In the genomic region with DNA sequence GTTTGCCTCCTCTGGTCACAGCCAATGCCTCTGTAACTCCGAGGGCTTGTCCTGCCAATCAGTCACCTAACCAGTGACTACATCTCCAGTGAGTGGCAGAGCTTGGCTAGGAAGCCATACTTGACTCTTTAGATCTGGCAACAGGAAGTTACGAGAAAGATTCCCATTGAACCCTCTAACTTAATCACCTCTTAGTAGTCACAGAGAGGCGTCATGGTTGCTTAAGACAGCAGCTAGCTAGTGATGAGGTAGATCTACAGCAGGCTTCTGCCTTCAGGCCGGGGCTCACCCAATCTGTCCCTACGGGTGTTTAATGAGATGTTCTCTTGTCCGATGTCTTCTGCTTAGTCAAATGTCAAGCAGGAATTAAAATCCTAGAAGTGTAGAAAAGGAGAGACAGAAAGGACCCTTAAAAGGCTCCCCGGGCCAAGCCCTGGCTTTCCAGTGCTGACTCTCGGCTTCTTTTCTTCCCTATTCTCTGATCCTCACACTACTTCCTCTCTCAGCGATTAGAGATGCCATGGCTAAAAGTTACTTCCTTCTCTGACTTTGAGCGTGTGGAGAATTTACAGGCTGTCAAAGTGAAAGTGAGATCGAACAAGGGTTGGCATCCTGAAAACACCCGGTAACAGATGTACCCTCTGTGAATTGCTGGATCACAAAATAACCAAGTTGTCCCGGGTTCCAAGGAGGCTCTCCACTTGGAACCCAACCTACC, we compare ENCODE assay signal across 8 mouse cellular contexts. TPM values are rescaled to one million over a fixed set of nuclear protein-coding genes. Genes with fewer than 3 reads are reported as not detected.
DNase-seq lines count a peak whose midpoint lies in the region; ATAC-seq and TF ChIP-seq lines count a peak whose summit lies in the region.

No protein-coding gene starts in this region.

- H3K4me1 ChIP-seq in kidney, embryonic 14.5 days (ENCODE audit: control insufficient read depth, insufficient read depth, low read length): peaks cover 4% of the 10 kb centered on the region; the same call in 1 of the 2 replicates
- H3K4me1 ChIP-seq in MEL (ENCODE audit: control insufficient read depth in 1 of 2, insufficient read depth in 2 of 2, low read length in 2 of 2): peaks cover 9 to 11% of the 10 kb centered on the region in 2 experiments
- H3K4me1 ChIP-seq in heart, postnatal 0 days (ENCODE audit: control insufficient read depth, insufficient read depth): peaks cover 5% of the 10 kb centered on the region

- TF ChIP-seq CTCF in MEL (IDR thresholded peaks at IDR 0.05 in 2 of 3, conservative IDR thresholded peaks at IDR 0.05 in 1 of 3; ENCODE audit: control insufficient read depth in 1 of 3, insufficient read depth in 1 of 3, low read depth in 2 of 3, low read length in 3 of 3, poor library complexity in 1 of 3, severe bottlenecking in 1 of 3): no peak
- TF ChIP-seq CTCF in heart, postnatal 0 days (IDR thresholded peaks at IDR 0.05; ENCODE audit: low read depth): no peak

- peaks cover 10% of the 10 kb centered on the region; the same call in 1 of the 2 replicates for H3K79me2 ChIP-seq in MEL (ENCODE audit: control insufficient read depth, insufficient read depth, low read length, poor library complexity)

- no peaks in the 10 kb centered on the region for H3K36me3 ChIP-seq in kidney, embryonic 14.5 days (ENCODE audit: control insufficient read depth, insufficient read depth, low read length)
- H3K36me3 ChIP-seq in MEL (ENCODE audit: control insufficient read depth in 1 of 2, insufficient read depth in 2 of 2, low read length in 2 of 2): peaks cover 0 to 12% of the 10 kb centered on the region in 2 experiments; a peak in 2 of 4 replicates
- no peaks in the 10 kb centered on the region for H3K36me3 ChIP-seq in heart, postnatal 0 days (replicated peaks; ENCODE audit: control insufficient read depth, insufficient read depth, low read length)

- TF ChIP-seq POLR2A in MEL (IDR thresholded peaks at IDR 0.05; ENCODE audit: control insufficient read depth in 1 of 2, insufficient read depth in 1 of 2, low read depth in 1 of 2, low read length in 2 of 2, poor library complexity in 1 of 2): peak in 1 of 2 experiments; percentile 44; a peak in 1 of 4 replicates

- no peak overlapping the region for H3K27ac ChIP-seq in kidney, embryonic 14.5 days (ENCODE audit: low read depth, low read length)
- H3K27ac ChIP-seq in MEL (ENCODE audit: control insufficient read depth, low read depth, low read length): peak overlapping the region; percentile 77
- no peak overlapping the region for H3K27ac ChIP-seq in heart, postnatal 0 days (ENCODE audit: low read depth)

- WGBS in kidney, embryonic 14.5 days: 73% methylated on average over 13 of the region's 13 CpGs
- 79% methylated on average over 13 of the region's 13 CpGs for WGBS in heart, postnatal 0 days

- TF ChIP-seq EP300 in MEL (IDR thresholded peaks at IDR 0.05; ENCODE audit: low read depth in 1 of 2, low read length in 2 of 2): peak in 1 of 2 experiments; percentile 45; a peak in 1 of 4 replicates
- TF ChIP-seq EP300 in heart, postnatal 0 days (IDR thresholded peaks at IDR 0.05; ENCODE audit: low read depth): no peak

- no peak overlapping the region; the same call in 1 of the 2 replicates for H3K4me3 ChIP-seq in kidney, embryonic 14.5 days (ENCODE audit: low read length)
- peak overlapping the region; percentile 62 to 80 for H3K4me3 ChIP-seq in MEL (ENCODE audit: control insufficient read depth in 1 of 2, insufficient read depth in 1 of 2, low read depth in 2 of 2, low read length in 2 of 2)
- H3K4me3 ChIP-seq in heart, postnatal 0 days (ENCODE audit: low read depth, low read length): peak overlapping the region; percentile 94; the same call in 1 of the 2 replicates

- no peak for ATAC-seq in kidney, embryonic 14.5 days (ENCODE audit: low FRiP score, low TSS enrichment)
- ATAC-seq in heart, postnatal 0 days (ENCODE audit: insufficient read depth, low read depth): no peak
- peak; percentile 56 for ATAC-seq in megakaryocyte progenitor cell, adult 5-6 weeks (replicated peaks; ENCODE audit: poor library complexity)

- peaks cover 14% of the 10 kb centered on the region; the same call in 1 of the 2 replicates for H3K27me3 ChIP-seq in kidney, embryonic 14.5 days (ENCODE audit: control insufficient read depth, insufficient read depth, low read length)
- no peaks in the 10 kb centered on the region for H3K27me3 ChIP-seq in MEL (ENCODE audit: control insufficient read depth in 1 of 2, insufficient read depth in 2 of 2, low read length in 2 of 2)
- 0 out of 2 replicates have a peak, but pooled peaks cover 9% of the 10 kb centered on the region for H3K27me3 ChIP-seq in heart, postnatal 0 days (ENCODE audit: control insufficient read depth, insufficient read depth, low read length)

- DNase-seq in kidney, adult 9 months: no peak
- peak; percentile 89 for DNase-seq in MEL (ENCODE audit: low read depth, low spot score)
- DNase-seq in heart, postnatal 0 days (ENCODE audit: low spot score): no peak
- DNase-seq in left cerebral cortex, adult 11 months (ENCODE audit: low spot score): no peak
- no peak for DNase-seq in layer of hippocampus, adult 18-20 months (ENCODE audit: low spot score in 2 of 2)
- DNase-seq in left cerebral cortex, adult 9 months (ENCODE audit: low spot score in 2 of 2): no peak

- no peak overlapping the region for H3K9ac ChIP-seq in kidney, embryonic 14.5 days (ENCODE audit: low read depth, low read length)
- peak overlapping the region; percentile 83 for H3K9ac ChIP-seq in MEL (ENCODE audit: control insufficient read depth, low read depth, low read length, poor library complexity, severe bottlenecking)
- H3K9ac ChIP-seq in heart, postnatal 0 days (replicated peaks; ENCODE audit: low read depth, low read length): no peak overlapping the region

- peak overlapping the region; percentile 100; the same call in 1 of the 2 replicates for H3K4me2 ChIP-seq in kidney, embryonic 14.5 days (replicated peaks; ENCODE audit: low read depth, low read length)
- peak overlapping the region; percentile 100 for H3K4me2 ChIP-seq in heart, postnatal 0 days (ENCODE audit: low read depth, low read length)

- H3K9me3 ChIP-seq in kidney, embryonic 14.5 days (ENCODE audit: control insufficient read depth, low read length): no peaks in the 10 kb centered on the region
- H3K9me3 ChIP-seq in MEL (replicated peaks; ENCODE audit: insufficient read depth, low read length): no peaks in the 10 kb centered on the region
- no peaks in the 10 kb centered on the region for H3K9me3 ChIP-seq in heart, postnatal 0 days (replicated peaks; ENCODE audit: control insufficient read depth, low read length)

- no peak for TF ChIP-seq RAD21 in MEL (IDR thresholded peaks at IDR 0.05; ENCODE audit: low read depth, low read length)

TF ChIP-seq in MEL, 35 proteins besides CTCF, POLR2A, EP300 and RAD21 (continues in another document):
- TF ChIP-seq NELFE (IDR thresholded peaks at IDR 0.05; ENCODE audit: low read depth, low read length) (peak; percentile 8; the same call in 1 of the 2 replicates), SIN3A (IDR thresholded peaks at IDR 0.05; ENCODE audit: low read length) (no peak; the same call in 1 of the 2 replicates), USF2 (IDR thresholded peaks at IDR 0.05; ENCODE audit: borderline replicate concordance in 1 of 2, insufficient read depth in 1 of 2, low read depth in 1 of 2, low read length in 2 of 2) (no peak), MYC (IDR thresholded peaks at IDR 0.05; ENCODE audit: low read depth, low read length) (no peak), JUND (IDR thresholded peaks at IDR 0.05; ENCODE audit: low read depth, low read length) (no peak), MAFK (IDR thresholded peaks at IDR 0.05; ENCODE audit: borderline replicate concordance, low read depth, low read length) (no peak), HCFC1 (IDR thresholded peaks at IDR 0.05; ENCODE audit: low read depth, low read length) (0 out of 2 replicates have a peak, but pooled peaks have one; percentile 39), GATA1 (IDR thresholded peaks at IDR 0.05; ENCODE audit: low read depth, low read length) (no peak), GABPA (IDR thresholded peaks at IDR 0.05; ENCODE audit: low read depth, low read length) (no peak), SMC3 (IDR thresholded peaks at IDR 0.05; ENCODE audit: low read depth, low read length) (no peak), ZNF384 (IDR thresholded peaks at IDR 0.05; ENCODE audit: low read depth, low read length) (no peak), ZC3H11A (IDR thresholded peaks at IDR 0.05; ENCODE audit: low read depth, low read length) (no peak), ZKSCAN1 (IDR thresholded peaks at IDR 0.05; ENCODE audit: low read depth, low read length) (no peak), USF1 (IDR thresholded peaks at IDR 0.05; ENCODE audit: low read depth, low read length) (no peak), BHLHE40 (IDR thresholded peaks at IDR 0.05; ENCODE audit: borderline replicate concordance, low read depth, low read length) (no peak), TBP (IDR thresholded peaks at IDR 0.05; ENCODE audit: low read depth, low read length) (peak; percentile 75), RCOR1 (IDR thresholded peaks at IDR 0.05; ENCODE audit: low read depth, low read length) (peak; percentile 61), MYB (IDR thresholded peaks at IDR 0.05; ENCODE audit: low read depth, low read length) (no peak), MXI1 (IDR thresholded peaks at IDR 0.05; ENCODE audit: low read depth, low read length) (no peak), TAL1 (IDR thresholded peaks at IDR 0.05; ENCODE audit: low read length) (no peak), MEF2A (IDR thresholded peaks at IDR 0.05; ENCODE audit: extremely low read depth, insufficient replicate concordance, low read depth, low read length, poor library complexity, severe bottlenecking) (no peak), TCF12 (IDR thresholded peaks at IDR 0.05; ENCODE audit: low read depth, low read length) (0 out of 2 replicates have a peak, but pooled peaks have one; percentile 21), ETS1 (IDR thresholded peaks at IDR 0.05; ENCODE audit: low read depth, low read length) (peak; percentile 58; the same call in 1 of the 2 replicates), UBTF (IDR thresholded peaks at IDR 0.05; ENCODE audit: borderline replicate concordance, insufficient read depth, low read depth, low read length) (0 out of 2 replicates have a peak, but pooled peaks have one; percentile 1)

RNA-seq across cellular contexts. Expression of gene N4bp2l1, which starts 4.6 kb away (rescaled TPM):
- polyA plus RNA-seq in kidney, embryonic 14.5 days (2014; fragmentation: Nextera tagmentation; extraction: Ambion mirVana): 5.5 and 5.7 TPM in 2 replicates
- total RNA-seq in MEL (2012; rRNA removed): 2.6 and 2.9 TPM in 2 replicates
- polyA plus RNA-seq in MEL (2012; ENCODE audit: insufficient read depth in 1 of 2, insufficient read length in 2 of 2, low read depth in 1 of 2, low replicate concordance in 2 of 2, missing spikeins in 1 of 2): 10 to 100 TPM in 1 of 2 experiments, not detected in 1; 15.0 TPM
- total RNA-seq in heart, postnatal 0 days (2014; rRNA removed; ENCODE audit: low replicate concordance): 0.15 TPM in 1 of 2 replicates, not detected in the other
- 3.1 and 3.3 TPM in 2 replicates for polyA plus RNA-seq in heart, postnatal 0 days (2015; fragmentation: Nextera tagmentation; extraction: Ambion mirVana)
- 22.3 and 28.9 TPM in 2 replicates for total RNA-seq in megakaryocyte progenitor cell, adult 5-6 weeks (2015)
- total RNA-seq in megakaryocyte progenitor cell, adult 5-6 weeks (2017): 27.4 and 27.6 TPM in 2 replicates
- 10 to 100 TPM; 54.6 to 55.6 TPM for total RNA-seq in layer of hippocampus, adult 18-20 months (2021)
